ENCODE assay signal across 8 mouse cellular contexts in the genomic region with DNA sequence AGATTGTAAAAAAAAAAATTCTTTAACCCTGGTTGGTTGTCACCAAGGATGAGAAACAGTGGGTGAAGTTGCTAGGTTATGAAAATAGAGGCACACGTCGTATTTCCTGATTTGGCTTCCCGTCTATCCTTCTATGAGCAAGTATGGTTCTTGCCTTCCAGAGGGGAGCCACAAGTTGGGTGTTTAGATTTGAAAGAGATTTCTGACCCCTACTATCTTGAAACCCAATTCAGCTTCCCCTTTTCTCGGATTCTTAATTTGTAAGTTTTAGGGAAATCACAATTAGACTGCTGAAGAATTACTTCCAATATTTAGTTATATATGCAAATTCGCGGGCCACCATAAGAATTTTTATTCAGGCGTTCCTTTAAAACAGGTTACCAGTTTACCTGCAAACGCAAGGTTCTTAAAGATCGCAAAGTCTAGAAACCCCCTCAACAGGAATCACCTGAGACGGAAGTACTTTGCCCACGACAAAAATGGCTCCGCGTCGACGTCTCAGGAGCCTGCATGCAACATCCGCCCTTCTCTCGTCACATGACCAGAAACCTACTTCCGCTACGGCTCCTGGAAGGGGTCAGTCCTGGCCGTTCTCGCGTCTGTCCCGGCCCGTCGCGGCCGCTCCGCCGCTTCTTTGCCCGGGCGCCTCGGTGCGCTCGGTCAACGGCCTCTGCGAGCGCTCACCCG. TPM values are rescaled to one million over a fixed set of nuclear protein-coding genes. Genes with fewer than 3 reads are reported as not detected.
DNase-seq lines count a peak whose midpoint lies in the region; ATAC-seq lines count a peak whose summit lies in the region.

TSS of gene Mff (plus strand) at position 552 of the 687 bp plus-strand sequence.

- H3K9me3 ChIP-seq in lung, embryonic 16.5 days (ENCODE audit: control insufficient read depth, low read length) = no peaks in the 10 kb centered on the region

- peaks cover 8% of the 10 kb centered on the region for H3K4me1 ChIP-seq in lung, embryonic 16.5 days (replicated peaks; ENCODE audit: control insufficient read depth, insufficient read depth, low read length)

- peak; percentile 91 for DNase-seq in MEL-GATA-1-ER (ENCODE audit: extremely low read depth, low read depth)
- DNase-seq in cerebellum, adult 8-10 months = peak; percentile 92
- DNase-seq in forelimb bud, embryonic 11.5 days (ENCODE audit: low read depth, low spot score) = peak; percentile 93
- DNase-seq in layer of hippocampus, adult 9-10 months (ENCODE audit: low spot score) = peak; percentile 85
- peak; percentile 87 for DNase-seq in ovary, postnatal 10 days (ENCODE audit: low spot score)
- peak; percentile 88 to 91 for DNase-seq in thymus, postnatal 10 days (ENCODE audit: low spot score in 2 of 2)

- 10% methylated on average over 38 of the region's 38 CpGs for WGBS in lung, embryonic 16.5 days

- H3K27me3 ChIP-seq in lung, embryonic 16.5 days (ENCODE audit: control insufficient read depth, insufficient read depth, low read depth, low read length) = peaks cover 3% of the 10 kb centered on the region

- peak within 1 kb of the TSS; percentile 75; the same call in 1 of the 2 replicates for H3K27ac ChIP-seq in lung, embryonic 16.5 days (ENCODE audit: low read length)

- H3K9ac ChIP-seq in lung, embryonic 16.5 days (ENCODE audit: low read length) = peak within 1 kb of the TSS; percentile 96

- peak within 1 kb of the TSS; percentile 81 for H3K4me3 ChIP-seq in lung, embryonic 16.5 days (ENCODE audit: low read length)

- peak within 1 kb of the TSS; percentile 87 for H3K4me2 ChIP-seq in lung, embryonic 16.5 days (ENCODE audit: low read depth, low read length)

- ATAC-seq in hematopoietic stem cell, adult 5-6 weeks (replicated peaks in 1 of 2; ENCODE audit: insufficient read depth in 1 of 2, low FRiP score in 2 of 2, low TSS enrichment in 1 of 2, low read depth in 1 of 2, poor library complexity in 2 of 2, severe bottlenecking in 2 of 2) = peak; percentile 98
- peak; percentile 99 for ATAC-seq in lung, embryonic 16.5 days (ENCODE audit: low read depth)

- H3K36me3 ChIP-seq in lung, embryonic 16.5 days (ENCODE audit: control insufficient read depth, insufficient read depth, low read length) = peaks cover 14% of the 10 kb centered on the region; the same call in 1 of the 2 replicates

RNA-seq across cellular contexts. Expression of gene Mff, which starts in this region (rescaled TPM):
- 91.7 and 112 TPM in 2 replicates for total RNA-seq in hematopoietic stem cell, adult 5-6 weeks (2017)
- 196 and 200 TPM in 2 replicates for polyA plus RNA-seq in lung, embryonic 16.5 days (2015; fragmentation: Nextera tagmentation; extraction: Ambion mirVana)

Comparison
In these comparisons a context has a peak if more than half of its experiments do, and no peak if none do; other contexts are left out.
1. Peak in every context shown above with its lines: DNase-seq, ATAC-seq, H3K4me3 ChIP-seq and H3K27ac ChIP-seq.